Mouse (Mus musculus) embryonic facial prominence, embryonic 11.5 days (tissue): ENCODE measurements at regions not wholly inside any gene's neighbourhood (a gene's known extent, or its start where the extent isn't known, plus 50 kb on each side); places are given as distances from the start of the nearest gene placed in this dataset.

ENCODE experiments used
- ATAC-seq: fragments of 200-750 bp; cut with Nextera tagmentation; replicated peaks from 2 replicates; pipeline ENCODE4 v1.8.0; 2017; ENCODE audit warnings: low read depth; ENCODE audit not compliant: insufficient number of reproducible peaks, low FRiP score, low TSS enrichment
- DNase-seq: peaks from one replicate; pipeline ENCODE4 v3.0.0-alpha.2; 2015; ENCODE audit warnings: low spot score
- H3K27ac ChIP-seq: fragments of 300-500 bp; sonication (generic); replicated peaks from 2 replicates; pipeline ENCODE4 v1.5.1; 2014; ENCODE audit warnings: mild to moderate bottlenecking, low read depth, low read length, control low read depth
- H3K27me3 ChIP-seq: fragments of 300-500 bp; sonication (generic); 2 replicates; pipeline ENCODE4 v1.6.1; 2014; ENCODE audit warnings: mild to moderate bottlenecking, low read length, moderate library complexity, mixed read lengths; ENCODE audit not compliant: control insufficient read depth, insufficient read depth
- H3K36me3 ChIP-seq: fragments of 300-500 bp; sonication (generic); replicated peaks from 2 replicates; pipeline ENCODE4 v1.6.1; 2014; ENCODE audit warnings: low read depth, mild to moderate bottlenecking, low read length, moderate library complexity, mixed read lengths; ENCODE audit not compliant: control insufficient read depth, insufficient read depth
- H3K4me1 ChIP-seq: fragments of 300-500 bp; sonication (generic); 2 replicates; pipeline ENCODE4 v1.6.1; 2014; ENCODE audit warnings: low read length, mixed read lengths; ENCODE audit not compliant: control insufficient read depth, insufficient read depth
- H3K4me2 ChIP-seq: fragments of 300-500 bp; sonication (generic); 2 replicates; pipeline ENCODE4 v1.6.1; 2014; ENCODE audit warnings: low read depth, mild to moderate bottlenecking, control low read depth, low read length, moderate library complexity
- H3K4me3 ChIP-seq: fragments of 300-500 bp; sonication (generic); 2 replicates; pipeline ENCODE4 v1.5.1; 2014; ENCODE audit warnings: low read depth, low read length, control low read depth
- H3K9ac ChIP-seq: fragments of 300-500 bp; sonication (generic); replicated peaks from 2 replicates; pipeline ENCODE4 v1.6.1; 2014; ENCODE audit warnings: mild to moderate bottlenecking, control low read depth, low read length
- H3K9me3 ChIP-seq: fragments of 300-500 bp; sonication (generic); replicated peaks from 2 replicates; pipeline ENCODE4 v1.6.1; 2016; ENCODE audit warnings: mild to moderate bottlenecking, low read length, inconsistent platforms, mixed read lengths; ENCODE audit not compliant: control insufficient read depth
- WGBS: fragments of 180-500 bp; shearing (Covaris S2); extraction: QIAGEN DNeasy Blood & Tissue Kit; methylation state at CpG from one replicate; pipeline ENCODE4 v1.1.7; 2014; 5-methylcytosine and 5-hydroxymethylcytosine counted together

DNA sequence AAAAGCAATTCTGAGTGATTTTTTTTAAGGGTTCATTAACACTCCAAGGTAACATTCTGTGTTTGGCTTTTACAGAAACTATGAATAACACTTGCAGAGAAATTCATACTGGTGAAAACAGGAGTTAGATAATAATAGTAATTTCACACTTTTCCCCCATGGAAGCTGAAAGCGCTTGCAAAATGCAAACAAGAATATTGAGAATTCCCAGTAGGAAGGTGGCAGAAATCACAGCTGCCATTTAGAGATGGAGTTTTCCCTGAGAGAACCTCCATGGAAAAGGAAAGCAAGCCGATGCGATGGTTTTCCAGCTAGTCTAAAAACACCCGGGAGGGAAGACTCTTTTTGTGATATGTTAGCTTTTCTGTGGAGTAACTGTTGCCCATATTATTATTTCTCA lies 174.1 kb upstream of the App start:
- Histone ChIP-seq H3K4me2 (no peak overlapping the region), H3K4me1 (no peaks in the 10 kb centered on the region), H3K27ac (no peak overlapping the region), H3K27me3 (no peaks in the 10 kb centered on the region), H3K36me3 (no peaks in the 10 kb centered on the region), H3K9me3 (no peaks in the 10 kb centered on the region), H3K4me3 (no peak overlapping the region), H3K9ac (no peak overlapping the region)
- 84% methylated on average over 4 of the region's 4 CpGs for WGBS
- ATAC-seq (no peak), DNase-seq (no peak)

DNA sequence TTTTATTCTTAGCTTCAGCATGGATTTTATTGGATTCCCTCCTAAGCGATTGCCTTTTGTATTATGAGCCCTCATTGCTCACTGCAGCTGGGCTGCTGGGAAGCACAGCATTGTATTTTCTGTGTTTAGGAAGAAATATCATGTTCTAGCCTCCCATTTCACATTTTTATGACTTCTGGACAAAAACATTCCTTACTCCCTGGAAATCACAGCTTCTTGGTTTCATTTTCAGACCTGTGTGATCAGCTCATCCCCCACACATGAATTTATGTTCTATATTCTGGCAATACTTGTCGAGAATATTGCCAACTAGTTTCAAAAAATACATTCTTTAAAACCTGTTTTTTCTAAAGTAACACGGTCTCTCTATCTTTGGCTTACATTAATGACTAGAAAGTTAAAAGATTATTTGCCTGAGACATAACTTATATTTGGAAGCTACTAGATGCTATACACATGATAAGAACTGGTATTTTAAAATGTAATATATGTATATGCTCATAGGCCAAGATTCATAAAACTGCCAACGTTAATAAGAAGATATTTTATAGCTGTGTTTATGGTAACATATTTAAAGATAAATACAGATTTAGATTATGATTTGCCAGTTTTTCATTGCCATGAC lies 163.0 kb upstream of the App start:
- Histone ChIP-seq H3K36me3 (no peaks in the 10 kb centered on the region), H3K4me1 (no peaks in the 10 kb centered on the region), H3K27ac (no peak overlapping the region), H3K4me3 (no peak overlapping the region), H3K27me3 (no peaks in the 10 kb centered on the region), H3K9ac (no peak overlapping the region), H3K4me2 (no peak overlapping the region), H3K9me3 (no peaks in the 10 kb centered on the region)
- DNase-seq (no peak), ATAC-seq (no peak)
- 86% methylated on average over 4 of the region's 4 CpGs for WGBS

DNA sequence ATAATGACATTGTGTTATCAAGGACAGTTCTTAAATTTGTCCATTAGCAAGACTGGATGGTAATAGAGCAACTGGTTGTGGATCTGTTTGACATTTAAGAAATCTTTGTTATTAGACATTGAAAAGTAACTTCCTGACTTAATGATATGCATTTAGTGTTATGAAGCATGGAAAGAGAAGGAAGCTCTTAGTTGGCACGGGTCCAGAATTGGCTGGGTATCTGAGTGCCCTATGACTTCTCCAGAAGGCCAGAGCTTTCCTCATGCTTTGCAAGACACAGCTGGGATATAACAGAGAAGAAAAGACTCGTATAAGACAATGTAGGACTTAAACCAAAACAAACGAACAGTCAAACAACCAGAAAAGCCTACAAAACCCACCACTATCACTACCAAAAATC lies 160.0 kb upstream of the App start:
- no peak overlapping the region for H3K27ac ChIP-seq
- H3K9ac ChIP-seq, result no peak overlapping the region
- no peaks in the 10 kb centered on the region for H3K27me3 ChIP-seq
- H3K4me1 ChIP-seq, result no peaks in the 10 kb centered on the region
- H3K4me3 ChIP-seq, result no peak overlapping the region
- no peak overlapping the region for H3K4me2 ChIP-seq
- DNase-seq (no peak), ATAC-seq (no peak)
- H3K36me3 ChIP-seq, result no peaks in the 10 kb centered on the region
- 74% methylated on average over 3 of the region's 3 CpGs for WGBS
- H3K9me3 ChIP-seq, result no peaks in the 10 kb centered on the region

DNA sequence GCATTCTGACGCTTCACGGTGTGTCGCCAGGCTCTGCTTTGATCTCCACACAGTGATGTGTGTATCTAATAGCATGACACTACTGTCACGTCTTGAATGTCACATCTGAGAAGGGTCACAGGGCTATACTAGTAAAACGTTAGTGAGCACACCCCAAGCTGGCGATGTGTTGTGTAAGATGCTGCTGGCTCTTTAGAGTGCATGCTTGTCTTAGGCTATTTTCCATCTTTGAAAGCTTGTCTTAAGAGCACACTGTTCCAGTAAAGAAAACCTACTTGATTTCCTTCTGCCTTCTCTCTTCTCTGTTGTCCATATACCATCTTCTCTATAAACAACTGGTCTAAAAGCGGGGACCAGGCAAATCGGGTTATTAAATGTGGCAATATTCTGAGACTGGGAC lies 138.5 kb upstream of the App start:
- H3K4me1 ChIP-seq, result no peaks in the 10 kb centered on the region
- WGBS, result 80% methylated on average over 8 of the region's 8 CpGs
- no peak overlapping the region for H3K4me3 ChIP-seq
- no peak overlapping the region for H3K9ac ChIP-seq
- H3K27ac ChIP-seq, result no peak overlapping the region
- H3K4me2 ChIP-seq, result no peak overlapping the region
- H3K36me3 ChIP-seq, result no peaks in the 10 kb centered on the region
- ATAC-seq (no peak), DNase-seq (no peak)
- no peaks in the 10 kb centered on the region for H3K27me3 ChIP-seq
- no peaks in the 10 kb centered on the region for H3K9me3 ChIP-seq

DNA sequence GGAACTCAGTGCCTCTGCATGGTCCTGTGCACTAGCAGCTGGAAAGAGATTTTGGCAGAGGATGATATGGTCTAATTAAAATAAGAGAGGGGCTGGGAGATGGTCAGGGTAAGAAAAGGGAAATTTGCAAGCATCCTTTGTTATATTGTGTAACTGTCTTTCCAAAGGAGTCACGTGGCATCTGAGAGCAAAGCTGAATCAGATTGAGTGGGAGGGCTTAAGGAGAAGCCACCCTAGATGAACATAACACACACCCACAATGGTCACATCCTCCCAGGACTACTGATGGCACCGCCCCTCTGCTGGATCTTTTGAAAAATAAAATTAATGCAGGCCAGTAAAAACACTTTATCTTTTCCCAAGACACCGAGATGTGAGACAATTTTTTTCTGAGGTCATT lies 135.9 kb upstream of the App start:
- no peak overlapping the region for H3K9ac ChIP-seq
- ATAC-seq, result peak; percentile 74; the same call in 1 of the 2 replicates
- no peaks in the 10 kb centered on the region for H3K27me3 ChIP-seq
- no peak overlapping the region for H3K27ac ChIP-seq
- H3K4me2 ChIP-seq, result no peak overlapping the region
- H3K4me1 ChIP-seq, result no peaks in the 10 kb centered on the region
- no peaks in the 10 kb centered on the region for H3K36me3 ChIP-seq
- H3K9me3 ChIP-seq, result no peaks in the 10 kb centered on the region
- 70% methylated on average over 3 of the region's 3 CpGs for WGBS
- no peak overlapping the region for H3K4me3 ChIP-seq
- no peak for DNase-seq

DNA sequence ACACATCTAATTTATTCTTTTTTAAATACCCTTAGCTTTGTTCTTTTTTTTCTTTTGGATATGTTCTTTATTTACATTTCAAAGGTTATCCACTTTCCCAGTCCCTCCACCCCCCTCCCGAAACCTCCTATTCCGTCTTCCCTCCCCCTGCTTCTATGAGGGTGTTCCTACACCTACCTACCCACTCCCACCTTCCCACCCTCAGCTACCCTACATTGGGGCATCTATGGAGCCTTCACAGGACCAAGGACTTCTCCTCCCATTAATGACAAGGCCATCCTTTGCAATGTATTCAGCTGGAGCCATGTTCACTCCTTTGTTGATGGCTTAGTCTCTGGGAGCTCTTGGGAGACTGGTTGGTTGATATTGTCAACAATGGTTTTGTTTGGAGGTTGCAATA lies 134.9 kb upstream of the App start:
- H3K4me2 ChIP-seq, result no peak overlapping the region
- no peaks in the 10 kb centered on the region for H3K27me3 ChIP-seq
- DNase-seq (no peak), ATAC-seq (no peak)
- no peaks in the 10 kb centered on the region for H3K36me3 ChIP-seq
- no peak overlapping the region for H3K27ac ChIP-seq
- WGBS, result 78% methylated on average over 2 of the region's 2 CpGs
- H3K4me3 ChIP-seq, result no peak overlapping the region
- H3K9ac ChIP-seq, result no peak overlapping the region
- no peaks in the 10 kb centered on the region for H3K9me3 ChIP-seq
- no peaks in the 10 kb centered on the region for H3K4me1 ChIP-seq

DNA sequence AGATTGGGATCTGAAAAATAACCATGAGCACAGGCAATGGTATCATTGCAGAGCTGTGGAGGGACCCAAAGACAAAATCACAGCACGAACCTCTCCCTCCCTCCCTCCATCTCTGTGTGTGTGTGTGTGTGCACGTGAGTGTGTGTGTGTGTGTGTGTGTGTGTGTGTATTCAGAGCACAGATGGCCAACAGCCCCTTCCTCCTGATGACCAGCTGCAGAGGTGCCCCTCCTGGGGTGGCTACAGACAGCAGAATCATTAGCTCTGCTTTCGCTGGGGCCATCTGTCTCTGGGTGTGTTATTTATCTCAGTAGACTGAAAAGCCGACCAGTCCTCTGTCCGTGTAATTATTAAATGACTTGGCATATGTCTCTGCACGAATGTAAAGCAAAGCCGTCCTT lies 134.4 kb upstream of the App start:
- H3K9me3 ChIP-seq, result no peaks in the 10 kb centered on the region
- no peaks in the 10 kb centered on the region for H3K36me3 ChIP-seq
- no peak overlapping the region for H3K4me3 ChIP-seq
- no peak overlapping the region for H3K9ac ChIP-seq
- H3K4me2 ChIP-seq, result no peak overlapping the region
- H3K27ac ChIP-seq, result no peak overlapping the region
- no peaks in the 10 kb centered on the region for H3K4me1 ChIP-seq
- 54% methylated on average over 7 of the region's 7 CpGs for WGBS
- no peak for DNase-seq
- no peaks in the 10 kb centered on the region for H3K27me3 ChIP-seq
- ATAC-seq, result peak; percentile 87

DNA sequence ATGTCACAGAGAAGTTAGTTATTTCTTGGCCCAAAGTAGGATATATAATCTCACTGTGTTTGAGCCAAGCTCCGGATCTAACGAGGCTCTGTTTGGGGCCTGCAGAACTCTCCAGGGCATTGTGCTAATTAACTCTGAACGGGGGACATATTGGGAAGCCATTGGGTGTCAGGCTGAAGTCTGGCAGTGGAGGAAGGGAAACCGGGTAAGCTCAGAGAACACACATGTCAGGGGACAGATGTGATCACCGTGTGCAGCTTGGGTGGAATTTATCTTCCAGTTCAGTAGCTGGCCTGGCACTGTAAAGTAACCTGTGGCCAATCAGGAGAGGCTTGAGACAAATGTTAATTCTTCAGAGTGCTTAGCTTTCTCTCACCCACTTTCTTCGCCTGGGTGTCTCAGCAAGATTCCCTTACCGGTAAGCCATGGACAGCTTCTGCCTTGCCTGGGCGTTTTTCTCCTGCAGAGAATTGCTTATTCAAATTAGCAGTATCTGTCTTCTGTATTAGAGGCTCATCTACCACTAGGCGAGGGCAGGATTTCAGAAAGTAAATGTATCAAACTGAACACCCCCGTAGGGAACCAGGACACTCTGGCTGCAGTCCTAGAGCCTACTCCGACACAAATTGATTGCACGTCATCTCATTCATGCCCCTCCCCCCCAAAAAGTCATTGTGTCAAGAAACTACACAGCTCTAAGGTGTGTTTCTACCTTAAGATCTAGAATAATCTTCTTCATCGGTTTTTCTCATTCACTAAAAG lies 126.7 kb upstream of the App start:
- no peaks in the 10 kb centered on the region for H3K36me3 ChIP-seq
- DNase-seq (no peak), ATAC-seq (no peak)
- no peaks in the 10 kb centered on the region for H3K9me3 ChIP-seq
- H3K27me3 ChIP-seq, result no peaks in the 10 kb centered on the region
- no peak overlapping the region for H3K27ac ChIP-seq
- H3K4me2 ChIP-seq, result no peak overlapping the region
- H3K9ac ChIP-seq, result no peak overlapping the region
- no peaks in the 10 kb centered on the region for H3K4me1 ChIP-seq
- no peak overlapping the region for H3K4me3 ChIP-seq
- 66% methylated on average over 13 of the region's 13 CpGs for WGBS
